Mouse (Mus musculus): Measurements from ENCODE around the gene Pip5kl1.
A peak's percentile ranks its signal among the peaks of the same experiment; 100 is the strongest.

Gene Pip5kl1

GRCm38 (mm10) chr2:32585149-32585714 is 10.6 kb downstream of the Pip5kl1 start:
- DNase-seq (ENCODE audit: low spot score): no peak

- peak; percentile 80 for DNase-seq (ENCODE audit: low spot score)
Observed at GRCm38 (mm10) chr2:32586871-32587351, 12.3 kb downstream of the Pip5kl1 start, which contains the start of gene St6galnac4. St6galnac4 (plus strand) TSS chr2:32587095.

- DNase-seq (ENCODE audit: low spot score): peak; percentile 53
Observed at GRCm38 (mm10) chr2:32587731-32588321, 13.2 kb downstream of the Pip5kl1 start.

DNA sequence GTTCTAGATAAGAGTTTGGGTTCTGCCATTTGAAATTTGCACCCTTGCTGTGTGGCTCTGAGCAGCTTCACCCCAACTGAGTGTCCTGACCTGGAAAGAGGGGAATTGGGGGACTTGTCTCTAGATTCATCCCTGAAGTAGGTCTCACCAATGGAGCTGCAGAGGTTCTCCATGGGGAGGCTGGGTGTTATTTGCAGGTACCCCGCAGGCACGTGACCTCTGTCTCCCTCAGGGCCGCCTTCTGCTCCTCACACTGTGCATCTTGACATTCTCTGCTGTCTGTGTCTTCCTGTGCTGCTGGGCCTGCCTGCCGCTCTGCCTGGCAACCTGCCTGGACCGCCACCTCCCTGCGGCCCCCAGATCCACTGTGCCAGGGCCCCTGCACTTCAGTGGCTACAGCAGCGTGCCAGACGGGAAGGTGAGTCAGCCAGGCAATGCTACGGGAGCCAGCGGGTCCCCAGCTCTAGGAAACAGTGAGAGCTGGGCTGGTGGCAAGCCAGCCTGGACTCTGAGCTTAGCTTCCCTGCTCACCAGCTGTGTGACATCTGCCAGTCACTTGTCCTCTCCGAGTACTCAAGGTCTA is 14.7 kb downstream of the Pip5kl1 start:
- no peak for DNase-seq (ENCODE audit: low spot score)

- DNase-seq (ENCODE audit: low spot score): no peak
Observed at GRCm38 (mm10) chr2:32590224-32590623, 15.6 kb downstream of the Pip5kl1 start.

DNA sequence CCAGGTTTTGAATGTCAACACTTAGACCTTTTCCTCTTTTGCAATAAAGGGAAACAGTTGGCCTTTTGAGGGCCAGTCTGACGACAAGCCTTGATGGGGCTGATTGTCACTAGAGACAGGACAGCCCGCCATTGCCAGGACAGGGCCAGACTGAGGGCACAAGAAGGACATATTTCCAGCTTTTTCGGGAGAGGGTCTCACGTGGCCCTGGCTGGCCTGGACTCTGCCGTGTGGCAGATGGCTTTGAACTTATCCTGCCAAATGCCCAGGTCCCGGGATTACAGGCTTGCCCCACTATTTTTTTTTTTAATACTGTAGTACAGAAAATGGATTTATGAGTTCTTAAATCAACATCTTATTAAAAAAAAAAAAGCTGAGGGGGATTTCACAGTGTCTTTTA is 16.7 kb downstream of the Pip5kl1 start:
- no peak for DNase-seq (ENCODE audit: low spot score)

DNA sequence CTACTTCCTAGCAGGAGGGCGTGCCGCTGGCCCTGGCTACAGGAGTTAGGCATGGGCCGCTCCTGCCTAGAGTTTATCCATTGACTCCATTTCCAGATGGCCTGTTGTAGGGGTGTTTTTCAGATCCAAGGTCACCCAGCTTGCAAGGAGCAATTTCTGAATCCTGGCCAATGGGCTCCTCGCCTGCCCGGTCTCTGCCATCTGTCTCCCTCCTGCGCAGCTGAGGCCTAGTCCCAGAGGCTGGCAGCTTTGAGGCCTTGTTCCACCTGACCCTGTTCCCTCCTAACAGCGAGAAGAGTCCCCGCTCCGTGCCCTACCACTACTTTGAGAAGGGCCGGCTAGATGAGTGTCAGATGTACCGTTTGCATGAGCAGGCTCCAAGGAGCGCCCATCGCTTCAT is 22.1 kb downstream of the Pip5kl1 start:
- no peak for DNase-seq (ENCODE audit: low spot score)

DNA sequence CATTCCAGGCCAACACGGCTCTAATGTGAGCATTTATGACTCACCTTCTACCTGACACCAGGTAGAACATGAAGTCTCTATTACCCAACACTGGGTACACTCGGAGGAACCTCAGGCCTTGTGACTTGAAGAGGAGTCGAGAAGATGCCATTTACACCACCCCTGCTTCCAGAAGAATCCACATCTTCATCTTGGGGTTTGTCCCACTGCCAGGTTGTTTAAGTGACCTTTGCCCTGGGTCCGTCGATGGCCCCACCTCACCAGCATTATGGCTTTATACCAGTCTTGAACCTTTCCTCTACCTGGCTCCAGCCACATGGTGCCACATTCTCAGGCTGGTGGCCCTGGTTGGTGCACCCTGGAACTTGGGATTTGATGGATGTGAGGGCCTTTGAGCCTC is 22.7 kb downstream of the Pip5kl1 start:
- no peak for DNase-seq (ENCODE audit: low spot score)

- DNase-seq (ENCODE audit: low spot score): no peak
Observed at GRCm38 (mm10) chr2:32597699-32598098, 23.1 kb downstream of the Pip5kl1 start.

GRCm38 (mm10) chr2:32598506-32598905 is 23.9 kb downstream of the Pip5kl1 start:
- DNase-seq (ENCODE audit: low spot score): no peak

DNA sequence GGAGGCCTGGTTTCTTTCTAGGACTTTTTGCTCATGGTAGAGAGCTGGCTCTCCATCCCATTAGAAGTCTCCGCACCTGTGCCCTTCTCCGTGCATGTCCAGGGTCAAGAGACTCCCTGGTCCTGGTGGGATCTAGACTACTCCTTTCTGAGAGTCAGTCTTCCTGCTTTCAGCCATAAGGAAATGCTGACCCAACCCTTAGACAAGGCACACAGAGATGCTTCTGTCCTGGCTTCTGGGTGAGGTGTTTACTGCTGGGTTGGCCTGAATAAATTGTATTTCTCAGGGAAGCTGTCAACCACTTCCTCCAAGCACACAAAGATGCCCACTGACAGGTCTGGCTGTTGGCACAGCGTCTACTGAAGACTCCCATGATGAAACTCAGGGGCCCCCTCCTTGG is 24.8 kb downstream of the Pip5kl1 start, which contains the start of gene St6galnac6:
TSS of gene St6galnac6 (plus strand) at position 301 of the 400 bp plus-strand sequence.
- DNase-seq (ENCODE audit: low spot score): no peak

DNA sequence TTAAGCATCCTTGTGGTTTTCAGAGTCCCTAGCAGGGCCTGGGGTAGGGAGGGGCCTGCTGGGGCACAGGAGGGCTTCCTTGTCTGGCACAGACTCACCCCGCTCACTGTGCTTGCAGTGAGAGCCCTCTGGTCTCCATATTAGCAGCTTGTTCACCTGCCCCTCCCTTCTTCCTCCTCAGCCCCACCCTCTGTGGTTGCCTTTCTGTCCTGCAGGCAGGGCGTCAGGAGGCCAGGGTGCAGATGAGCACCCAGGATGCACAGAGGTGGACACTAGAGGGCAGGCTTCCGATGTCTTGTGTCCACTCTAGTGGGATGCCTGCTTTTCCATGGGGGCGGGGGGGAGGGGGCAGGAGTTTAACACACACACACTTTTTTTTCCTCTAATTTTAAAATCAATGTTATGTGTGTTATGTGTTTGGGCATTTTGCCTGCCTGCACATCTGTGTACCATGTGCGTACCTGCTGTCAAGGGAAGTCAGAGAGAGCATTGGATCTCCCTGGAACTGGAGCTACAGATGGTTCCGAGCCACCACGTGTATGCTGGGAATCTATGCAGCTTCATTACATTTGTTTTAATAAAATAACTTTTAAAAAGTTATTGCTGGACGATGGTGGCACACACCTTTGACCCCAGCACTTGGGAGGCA is 26.9 kb downstream of the Pip5kl1 start:
- peak; percentile 17 for DNase-seq (ENCODE audit: low spot score)

- DNase-seq (ENCODE audit: low spot score): peak; percentile 81
Observed at GRCm38 (mm10) chr2:32602600-32603054, 28.0 kb downstream of the Pip5kl1 start.

GRCm38 (mm10) chr2:32604631-32605030 is 30.0 kb downstream of the Pip5kl1 start:
- DNase-seq (ENCODE audit: low spot score): no peak

- peak; percentile 84 for DNase-seq (ENCODE audit: low spot score)
Observed at GRCm38 (mm10) chr2:32606161-32607142, 31.9 kb downstream of the Pip5kl1 start.

GRCm38 (mm10) chr2:32607262-32607947 is 32.8 kb downstream of the Pip5kl1 start:
- DNase-seq (ENCODE audit: low spot score): peak; percentile 40

GRCm38 (mm10) chr2:32608141-32608777 is 33.7 kb downstream of the Pip5kl1 start:
- peak; percentile 58 for DNase-seq (ENCODE audit: low spot score)

DNA sequence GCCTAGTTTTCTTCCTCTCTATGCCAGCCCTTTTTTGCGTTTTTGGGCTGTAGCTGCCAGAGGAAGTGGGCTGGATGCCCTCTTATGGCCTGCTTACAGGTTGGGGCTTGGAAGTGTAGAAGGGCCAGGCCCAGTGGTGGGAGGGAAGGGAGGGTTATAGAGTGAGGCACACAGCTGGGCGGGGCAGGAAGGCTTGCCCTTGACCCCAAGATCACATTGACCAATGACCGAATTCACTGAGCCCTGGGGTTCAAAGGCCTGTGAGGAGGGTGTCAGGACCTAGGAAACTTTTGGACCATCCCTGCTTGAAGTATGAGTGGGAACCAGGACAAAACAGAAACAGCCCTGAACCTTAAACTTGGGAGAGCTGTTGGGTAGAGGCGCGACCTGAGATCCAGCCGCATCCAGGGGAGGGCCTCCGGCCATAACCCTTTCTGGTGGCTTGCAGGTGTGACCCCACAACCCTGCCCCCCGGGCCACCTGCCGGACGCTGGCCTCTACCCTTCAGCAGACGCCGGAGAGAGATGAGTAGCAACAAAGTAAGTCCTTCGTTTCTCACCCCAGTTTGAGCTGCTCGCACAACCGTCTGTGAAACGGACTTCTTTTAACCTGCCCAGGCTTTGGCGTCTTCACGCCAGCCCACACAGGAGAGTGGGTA is 34.3 kb downstream of the Pip5kl1 start:
- no peak for DNase-seq (ENCODE audit: low spot score)

DNA sequence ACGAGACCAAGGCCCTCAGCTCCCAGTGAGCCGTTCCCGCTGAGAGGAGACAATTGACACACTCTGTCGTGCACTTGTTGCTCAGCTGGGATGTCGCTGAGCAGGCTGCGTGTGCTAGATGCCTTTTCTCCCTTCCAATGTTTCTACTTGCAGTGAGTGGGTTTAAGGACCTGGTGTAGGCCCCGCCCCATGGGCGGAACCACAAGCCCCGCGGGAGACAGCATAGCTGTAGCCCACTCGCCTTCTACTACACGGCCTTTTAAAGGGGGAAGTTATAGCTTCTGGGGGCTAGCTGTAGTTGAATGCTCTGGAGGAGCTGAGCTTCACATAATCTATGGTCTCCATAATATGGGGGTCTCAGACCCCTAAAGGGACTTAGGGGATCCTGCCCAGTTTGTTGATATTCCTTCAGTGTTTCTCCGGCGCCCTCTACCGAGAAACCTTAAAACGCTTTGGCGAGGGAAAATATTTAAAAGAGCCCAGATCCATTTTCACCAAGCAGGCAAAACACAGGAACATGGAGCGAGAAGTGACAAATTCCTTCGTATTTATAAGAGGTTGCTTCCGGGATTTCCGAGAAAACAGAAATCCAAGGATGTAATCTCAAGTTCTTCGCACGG is 36.1 kb downstream of the Pip5kl1 start:
- peak; percentile 33 for DNase-seq (ENCODE audit: low spot score)

All from spleen, adult 12 weeks (tissue).